Mouse (Mus musculus) heart, embryonic 10.5 days (tissue): ENCODE data around the gene Capn1. TPM values are rescaled to one million over a fixed set of nuclear protein-coding genes. Genes with fewer than 3 reads are reported as not detected.

Experiments
- DNase-seq: peaks from one replicate; pipeline ENCODE4 v3.0.0-alpha.2; 2017; ENCODE audit warnings: low spot score
- H3K27ac ChIP-seq: fragments of 300-500 bp; sonication (generic); 2 replicates; pipeline ENCODE4 v1.5.1; 2016; ENCODE audit warnings: mild to moderate bottlenecking
- H3K27me3 ChIP-seq: fragments of 300-500 bp; sonication (generic); 2 replicates; pipeline ENCODE4 v1.6.1; 2016; ENCODE audit warnings: mild to moderate bottlenecking; ENCODE audit not compliant: poor library complexity, insufficient read depth, severe bottlenecking
- H3K36me3 ChIP-seq: fragments of 300-500 bp; sonication (generic); 2 replicates; pipeline ENCODE4 v1.6.1; 2016; ENCODE audit warnings: mild to moderate bottlenecking, moderate library complexity
- H3K4me1 ChIP-seq: fragments of 300-500 bp; sonication (generic); 2 replicates; pipeline ENCODE4 v1.6.1; 2016; ENCODE audit warnings: mild to moderate bottlenecking
- H3K4me3 ChIP-seq: fragments of 300-500 bp; sonication (generic); 2 replicates; pipeline ENCODE4 v1.5.1; 2016; ENCODE audit warnings: mild to moderate bottlenecking, moderate library complexity
- H3K9me3 ChIP-seq: fragments of 300-500 bp; sonication (generic); 2 replicates; pipeline ENCODE4 v1.6.1; 2016; ENCODE audit warnings: mild to moderate bottlenecking, moderate library complexity
- WGBS: fragments of 180-500 bp; shearing (Covaris S2); methylation state at CpG from one replicate; pipeline ENCODE4 v1.1.7; 2016; 5-methylcytosine and 5-hydroxymethylcytosine counted together
- polyA plus RNA-seq: library from polyadenylated mRNA; unstranded; fragments of >200 nt; fragmentation: Nextera tagmentation; extraction: Ambion mirVana; gene quantifications from 2 replicates; pipeline ENCODE4 v1.2.1, GENCODE M21; 2016

The Capn1 gene
- polyA plus RNA-seq, 1 experiment from 2014 or later = 7.4 TPM

DNA sequence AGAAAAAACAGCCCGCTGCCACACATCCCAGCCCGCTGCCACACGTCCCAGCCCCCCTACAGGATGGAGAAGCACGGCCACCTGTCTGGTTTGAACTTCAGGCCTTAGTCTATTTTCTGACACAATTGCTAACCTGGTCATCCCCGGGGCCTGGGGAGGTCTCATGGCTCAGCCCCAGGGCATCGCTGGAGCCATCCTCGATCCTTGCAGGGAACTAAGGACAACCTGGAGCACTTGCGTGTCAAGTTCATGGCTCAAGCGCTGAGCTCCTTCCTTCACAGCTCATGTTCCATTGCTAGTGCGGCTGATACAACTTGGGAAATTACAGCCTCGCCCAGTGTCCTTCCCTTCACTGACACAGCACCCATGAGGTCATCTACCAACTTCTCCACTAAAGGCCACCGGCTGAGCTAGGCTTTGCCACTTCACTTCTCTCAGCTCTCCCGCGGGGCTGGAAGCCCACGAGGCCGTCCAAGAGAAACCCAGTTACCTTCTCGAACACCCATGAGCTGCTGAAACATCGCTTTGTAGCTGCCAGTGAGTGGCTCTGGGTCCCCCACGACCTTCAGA lies 62.4 kb downstream of the Capn1 start:
- H3K9me3 ChIP-seq = no peaks in the 10 kb centered on the region
- peak overlapping the region; percentile 87 for H3K27ac ChIP-seq
- 74% methylated on average over 19 of the region's 19 CpGs for WGBS
- H3K4me3 ChIP-seq = 0 out of 2 replicates have a peak overlapping the region, but pooled peaks have one; percentile 16
- no peak for DNase-seq
- H3K36me3 ChIP-seq = peaks cover 77% of the 10 kb centered on the region
- peaks cover 49% of the 10 kb centered on the region for H3K4me1 ChIP-seq
- no peaks in the 10 kb centered on the region for H3K27me3 ChIP-seq

DNA sequence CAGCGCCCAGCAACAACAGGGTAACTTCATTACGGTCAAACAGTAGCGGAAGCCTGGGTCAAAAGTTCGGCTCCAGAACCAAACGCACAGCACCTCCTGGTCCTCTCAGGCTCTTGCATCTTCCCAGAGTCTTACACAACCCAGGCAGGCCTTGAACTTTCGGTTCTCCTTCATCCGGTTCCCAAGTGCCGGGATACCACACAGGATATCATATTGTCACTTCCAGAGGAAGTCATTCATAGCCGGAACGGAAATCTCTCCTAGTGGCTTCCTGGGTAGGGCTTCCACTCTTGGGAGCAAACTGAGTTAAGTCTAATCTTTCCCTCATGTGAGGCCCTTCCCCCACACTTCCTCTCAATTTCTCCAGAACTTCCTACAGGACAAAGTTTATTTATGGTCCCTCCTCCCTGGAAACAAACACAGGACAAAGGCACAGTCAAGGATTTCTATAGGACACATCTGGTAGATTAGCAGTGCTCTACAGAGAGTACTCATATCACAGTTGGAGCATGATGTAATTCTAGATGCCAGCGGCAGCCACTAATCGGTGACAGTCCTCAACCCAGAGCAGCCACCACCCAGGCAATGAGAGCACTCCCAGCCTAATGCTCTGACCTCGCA lies 63.5 kb downstream of the Capn1 start:
- Histone ChIP-seq H3K4me1 (peaks cover 49% of the 10 kb centered on the region), H3K36me3 (peaks cover 79% of the 10 kb centered on the region), H3K9me3 (no peaks in the 10 kb centered on the region), H3K4me3 (0 out of 2 replicates have a peak overlapping the region, but pooled peaks have one; percentile 13), H3K27me3 (no peaks in the 10 kb centered on the region), H3K27ac (peak overlapping the region; percentile 87)
- 55% methylated on average over 13 of the region's 13 CpGs for WGBS
- DNase-seq = no peak

DNA sequence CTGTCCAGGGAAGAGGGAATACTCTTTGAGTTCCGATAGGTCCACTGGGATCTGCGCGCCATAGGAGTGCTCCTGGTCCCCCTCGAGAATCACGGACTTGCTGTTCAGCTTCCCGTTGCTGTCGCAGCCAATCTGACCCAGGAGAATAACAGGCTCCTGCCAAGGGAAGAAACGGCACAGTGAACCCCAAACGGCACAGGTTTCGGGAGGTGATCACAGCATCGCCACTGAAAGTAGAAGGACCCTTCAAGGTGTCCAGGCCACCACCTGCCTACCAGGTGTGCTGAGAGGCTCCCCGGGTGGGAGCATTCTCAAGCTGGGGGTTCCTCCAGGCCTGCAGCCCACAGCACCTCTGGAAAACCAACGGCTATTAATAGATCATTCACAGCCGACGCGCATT lies 64.1 kb downstream of the Capn1 start:
- peaks cover 81% of the 10 kb centered on the region for H3K36me3 ChIP-seq
- 77% methylated on average over 16 of the region's 16 CpGs for WGBS
- H3K4me3 ChIP-seq = 0 out of 2 replicates have a peak overlapping the region, but pooled peaks have one; percentile 13
- peaks cover 50% of the 10 kb centered on the region for H3K4me1 ChIP-seq
- no peaks in the 10 kb centered on the region for H3K9me3 ChIP-seq
- DNase-seq = no peak
- H3K27ac ChIP-seq = peak overlapping the region; percentile 87
- no peaks in the 10 kb centered on the region for H3K27me3 ChIP-seq

DNA sequence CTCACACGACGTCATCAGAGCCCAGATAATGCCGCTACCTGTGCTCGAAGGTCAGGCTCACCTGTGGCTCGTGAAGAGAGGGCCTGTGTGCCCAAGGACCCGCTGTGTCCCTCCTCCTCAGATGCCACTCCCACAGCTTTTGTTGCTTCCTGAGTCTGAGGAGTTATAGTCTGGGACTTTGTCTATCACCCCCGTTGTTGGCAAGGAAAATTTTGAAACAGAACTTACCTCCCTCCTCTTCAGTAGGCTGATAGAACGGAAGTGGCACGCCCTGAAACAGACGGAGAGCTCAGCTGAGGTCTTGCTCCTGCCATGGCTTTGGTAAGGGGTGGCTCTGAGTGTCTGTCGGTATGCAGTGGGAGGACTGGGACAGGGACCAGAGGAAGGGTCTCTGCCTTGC lies 65.5 kb downstream of the Capn1 start:
- DNase-seq = no peak
- Histone ChIP-seq H3K36me3 (peaks cover 93% of the 10 kb centered on the region), H3K4me1 (peaks cover 55% of the 10 kb centered on the region), H3K4me3 (no peak overlapping the region), H3K27ac (no peak overlapping the region), H3K27me3 (no peaks in the 10 kb centered on the region), H3K9me3 (no peaks in the 10 kb centered on the region)
- WGBS = 94% methylated on average over 11 of the region's 11 CpGs

DNA sequence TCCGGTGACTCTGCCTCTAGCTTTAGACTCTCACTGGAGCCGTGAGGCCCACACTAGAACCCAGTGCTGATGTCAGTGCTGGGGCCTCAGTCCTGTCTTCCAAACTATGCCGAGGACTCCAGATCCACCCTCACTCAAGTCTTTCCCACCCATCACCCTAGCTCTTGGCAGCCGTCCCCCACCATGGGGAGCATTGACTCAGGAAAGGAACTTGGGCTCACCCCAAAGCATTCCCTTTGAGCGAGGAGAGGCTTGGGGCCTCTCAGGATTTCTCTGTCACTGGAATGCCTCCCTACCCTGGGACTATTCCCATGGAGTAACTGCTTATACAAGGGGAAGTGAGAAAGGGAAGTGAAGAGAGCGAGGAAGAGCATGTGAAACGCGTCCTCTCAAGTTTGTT lies 69.8 kb downstream of the Capn1 start:
- peak overlapping the region; percentile 86 for H3K27ac ChIP-seq
- H3K27me3 ChIP-seq = no peaks in the 10 kb centered on the region
- no peak overlapping the region for H3K4me3 ChIP-seq
- H3K9me3 ChIP-seq = no peaks in the 10 kb centered on the region
- 69% methylated on average over 8 of the region's 8 CpGs for WGBS
- peaks cover 87% of the 10 kb centered on the region for H3K36me3 ChIP-seq
- DNase-seq = no peak
- peaks cover 45% of the 10 kb centered on the region for H3K4me1 ChIP-seq

DNA sequence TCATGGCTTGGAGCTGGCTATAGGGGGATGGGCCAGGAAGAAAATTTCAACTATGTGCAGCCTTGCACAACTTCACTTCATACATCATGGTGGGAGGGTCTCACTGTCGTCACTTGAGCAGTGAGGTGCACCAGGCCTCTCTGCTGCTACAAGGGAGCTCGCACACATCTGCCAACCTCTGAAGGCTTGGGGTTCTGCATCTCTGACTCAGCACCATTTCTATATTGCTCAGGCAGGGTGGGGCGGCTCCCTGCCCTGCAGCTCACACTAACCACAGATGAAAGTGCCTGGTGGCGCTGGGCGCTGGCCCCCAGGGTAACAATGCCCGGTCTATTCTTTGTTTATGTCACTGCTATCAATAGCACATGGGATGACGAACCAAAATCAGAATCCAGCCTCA lies 70.7 kb downstream of the Capn1 start:
- Histone ChIP-seq H3K27me3 (no peaks in the 10 kb centered on the region), H3K4me3 (peak overlapping the region; percentile 31), H3K27ac (peak overlapping the region; percentile 86), H3K9me3 (no peaks in the 10 kb centered on the region), H3K36me3 (peaks cover 85% of the 10 kb centered on the region), H3K4me1 (peaks cover 49% of the 10 kb centered on the region)
- peak; percentile 89 for DNase-seq
- 47% methylated on average over 7 of the region's 7 CpGs for WGBS

DNA sequence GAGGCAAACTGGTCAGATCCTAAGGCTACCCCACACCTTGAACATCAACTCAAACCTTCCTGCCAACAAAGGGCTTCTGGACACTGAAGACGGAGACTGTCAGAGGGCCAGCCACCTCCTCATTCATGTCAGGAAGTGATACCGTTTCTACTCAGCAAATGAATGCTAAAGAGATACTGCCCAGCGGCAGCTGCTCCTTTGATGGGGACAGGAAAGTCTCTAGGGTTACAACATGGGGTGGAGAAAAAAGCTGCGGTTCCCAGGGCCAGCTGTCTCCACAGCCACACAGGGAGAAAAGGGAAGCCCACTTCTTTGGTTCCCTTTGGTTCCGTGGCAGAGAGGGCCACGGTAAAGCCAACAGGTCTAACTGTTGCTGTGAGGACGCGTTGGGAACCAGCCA lies 71.6 kb downstream of the Capn1 start:
- H3K4me3 ChIP-seq = no peak overlapping the region
- no peaks in the 10 kb centered on the region for H3K27me3 ChIP-seq
- WGBS = 56% methylated on average over 8 of the region's 8 CpGs
- peaks cover 84% of the 10 kb centered on the region for H3K36me3 ChIP-seq
- no peaks in the 10 kb centered on the region for H3K9me3 ChIP-seq
- H3K27ac ChIP-seq = peak overlapping the region; percentile 86
- H3K4me1 ChIP-seq = peaks cover 49% of the 10 kb centered on the region
- DNase-seq = no peak

DNA sequence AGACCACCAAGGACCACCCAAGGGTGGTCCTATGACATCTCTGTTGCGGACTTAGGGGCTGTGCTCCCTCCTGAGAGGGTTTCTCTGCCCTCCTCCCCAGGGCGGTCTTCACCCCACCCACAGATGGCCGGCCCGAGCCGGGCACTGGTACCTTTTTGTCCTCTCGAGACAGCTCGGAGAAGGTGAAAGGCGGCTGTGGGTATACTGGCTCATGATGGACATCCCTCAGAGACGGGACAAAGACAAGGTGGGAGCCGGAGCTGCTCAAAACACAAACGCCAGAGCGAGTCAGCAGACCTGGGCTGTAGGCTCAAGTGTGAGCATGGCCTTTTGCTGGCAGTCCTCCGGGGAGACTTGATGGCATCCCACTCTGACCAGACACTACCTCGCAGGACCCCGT lies 72.3 kb downstream of the Capn1 start:
- H3K4me3 ChIP-seq = no peak overlapping the region
- H3K27ac ChIP-seq = peak overlapping the region; percentile 86
- H3K4me1 ChIP-seq = peaks cover 53% of the 10 kb centered on the region
- DNase-seq = no peak
- H3K9me3 ChIP-seq = no peaks in the 10 kb centered on the region
- WGBS = 90% methylated on average over 15 of the region's 15 CpGs
- H3K36me3 ChIP-seq = peaks cover 77% of the 10 kb centered on the region
- H3K27me3 ChIP-seq = no peaks in the 10 kb centered on the region

DNA sequence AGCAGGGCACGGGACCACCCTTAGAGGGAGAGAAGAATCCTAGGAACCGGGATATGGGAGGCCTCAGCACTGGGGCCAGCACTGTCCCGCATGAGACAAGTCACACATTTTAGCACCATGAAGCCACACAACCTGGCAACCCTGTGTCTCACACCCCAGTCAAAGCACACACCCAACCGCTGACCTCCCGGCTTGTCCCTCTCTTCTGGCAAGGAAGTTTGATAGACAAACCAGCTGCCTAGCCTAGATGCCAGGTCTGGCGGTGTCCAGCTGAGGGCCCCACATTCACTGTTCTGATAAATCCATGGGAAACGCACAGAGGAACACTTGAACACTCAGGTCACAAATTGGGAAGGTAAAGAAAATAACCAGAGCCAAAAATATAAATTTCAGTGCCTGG lies 73.1 kb downstream of the Capn1 start:
- H3K4me1 ChIP-seq = peaks cover 61% of the 10 kb centered on the region
- no peak overlapping the region for H3K4me3 ChIP-seq
- peaks cover 70% of the 10 kb centered on the region for H3K36me3 ChIP-seq
- no peaks in the 10 kb centered on the region for H3K9me3 ChIP-seq
- peak overlapping the region; percentile 86 for H3K27ac ChIP-seq
- H3K27me3 ChIP-seq = no peaks in the 10 kb centered on the region
- DNase-seq = no peak
- 78% methylated on average over 7 of the region's 7 CpGs for WGBS

DNA sequence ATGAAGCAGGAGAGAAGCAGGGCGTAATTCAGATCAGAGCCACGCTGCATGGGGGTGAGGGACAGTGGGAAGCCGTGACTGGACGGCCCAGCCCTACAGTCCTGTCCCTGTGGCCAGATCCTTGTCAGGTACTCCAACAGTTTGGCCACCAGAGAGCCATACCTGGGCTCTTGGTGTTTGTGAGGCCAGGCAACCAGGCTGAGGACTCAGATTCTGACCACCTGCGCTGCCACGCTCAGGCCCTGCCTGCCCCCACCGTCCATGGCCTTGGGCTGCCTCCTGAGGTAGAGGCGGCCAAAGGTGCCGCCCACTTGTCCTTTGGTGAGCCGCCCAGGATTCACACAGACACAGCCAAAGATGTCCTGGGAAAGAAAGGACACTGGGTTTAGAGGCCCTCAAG lies 75.0 kb downstream of the Capn1 start:
- H3K27me3 ChIP-seq = no peaks in the 10 kb centered on the region
- H3K9me3 ChIP-seq = no peaks in the 10 kb centered on the region
- H3K4me1 ChIP-seq = peaks cover 60% of the 10 kb centered on the region
- no peak overlapping the region for H3K4me3 ChIP-seq
- DNase-seq = no peak
- WGBS = 91% methylated on average over 10 of the region's 10 CpGs
- H3K36me3 ChIP-seq = peaks cover 51% of the 10 kb centered on the region
- peak overlapping the region; percentile 64; the same call in 1 of the 2 replicates for H3K27ac ChIP-seq

DNA sequence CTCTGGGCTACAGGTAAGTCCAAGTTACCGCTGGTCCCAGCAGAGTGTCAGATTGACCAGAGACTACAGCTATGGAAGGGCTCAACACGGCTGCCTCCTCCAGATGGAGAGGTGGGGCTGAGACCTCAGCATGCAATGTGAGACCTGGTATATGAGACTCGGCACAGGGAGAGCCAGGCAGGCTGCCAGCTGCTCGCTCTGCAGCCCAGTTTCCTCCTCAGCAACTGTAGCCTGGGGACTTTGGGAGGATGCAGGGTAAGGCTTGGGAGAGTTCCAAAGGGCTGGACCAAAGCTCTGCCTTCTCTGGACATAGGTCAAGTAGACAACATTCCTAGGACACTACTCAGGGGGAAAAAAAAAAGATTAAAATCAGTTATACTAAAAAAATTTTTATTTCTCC lies 75.5 kb downstream of the Capn1 start:
- WGBS = 78% methylated on average over 4 of the region's 4 CpGs
- Histone ChIP-seq H3K4me3 (no peak overlapping the region), H3K9me3 (no peaks in the 10 kb centered on the region), H3K27me3 (no peaks in the 10 kb centered on the region), H3K4me1 (peaks cover 60% of the 10 kb centered on the region), H3K27ac (no peak overlapping the region), H3K36me3 (peaks cover 47% of the 10 kb centered on the region)
- DNase-seq = no peak

DNA sequence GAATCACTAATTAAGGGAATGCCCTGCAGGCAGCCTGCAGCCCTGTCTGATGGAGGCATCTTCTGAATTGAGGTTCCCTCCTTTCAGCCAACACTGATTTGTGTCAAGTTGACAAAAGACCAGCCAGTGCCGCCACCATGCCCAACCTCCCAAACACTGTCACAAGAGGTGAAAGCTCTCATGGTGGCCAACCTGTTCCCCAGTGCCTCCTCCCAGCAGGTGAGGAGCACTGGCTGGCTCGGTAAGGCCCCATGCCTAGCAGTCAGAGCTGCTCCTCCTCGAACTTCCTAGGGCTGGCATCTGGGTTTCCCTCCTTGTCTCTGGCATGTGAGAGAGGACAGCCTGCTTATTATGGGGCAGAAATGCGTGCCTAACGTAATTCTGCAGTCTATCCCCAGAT lies 76.0 kb downstream of the Capn1 start:
- peaks cover 45% of the 10 kb centered on the region for H3K36me3 ChIP-seq
- no peak overlapping the region for H3K27ac ChIP-seq
- 82% methylated on average over 5 of the region's 5 CpGs for WGBS

More for the DNA sequence above, 76.0 kb downstream of the Capn1 start:
- Histone ChIP-seq H3K4me3 (no peak overlapping the region), H3K27me3 (no peaks in the 10 kb centered on the region), H3K9me3 (no peaks in the 10 kb centered on the region), H3K4me1 (peaks cover 60% of the 10 kb centered on the region)
- no peak for DNase-seq
